Mouse (Mus musculus) liver, embryonic 15.5 days (tissue): Measurements from ENCODE around the gene Prkcg. TPM values are rescaled to one million over a fixed set of nuclear protein-coding genes. Genes with fewer than 3 reads are reported as not detected.
"Not testable (repeated sequence)": the region's sequence is repeated elsewhere in the genome, so short reads cannot be mapped to it uniquely, and the experiment has no call there.

Experiments used
- ATAC-seq: fragments of 200-750 bp; cut with Nextera tagmentation; 2 replicates; pipeline ENCODE4 v1.8.0; 2017; ENCODE audit warnings: moderate number of reproducible peaks, mild to moderate bottlenecking, moderate library complexity; ENCODE audit not compliant: insufficient read depth
- H3K27ac ChIP-seq: fragments of 300-500 bp; sonication (generic); replicated peaks from 2 replicates; pipeline ENCODE4 v1.5.1; 2015; ENCODE audit warnings: mild to moderate bottlenecking, inconsistent platforms
- H3K27me3 ChIP-seq: fragments of 300-500 bp; sonication (generic); 2 replicates; pipeline ENCODE4 v1.6.1; 2015; ENCODE audit warnings: mild to moderate bottlenecking, inconsistent platforms
- H3K36me3 ChIP-seq: fragments of 300-500 bp; sonication (generic); replicated peaks from 2 replicates; pipeline ENCODE4 v1.6.1; 2015; ENCODE audit warnings: moderate library complexity, mild to moderate bottlenecking, inconsistent platforms
- H3K4me1 ChIP-seq: fragments of 300-500 bp; sonication (generic); replicated peaks from 2 replicates; pipeline ENCODE4 v1.6.1; 2015; ENCODE audit warnings: inconsistent platforms
- H3K4me2 ChIP-seq: fragments of 300-500 bp; sonication (generic); 2 replicates; pipeline ENCODE4 v1.6.1; 2015; ENCODE audit warnings: moderate library complexity, mild to moderate bottlenecking, inconsistent platforms
- H3K4me3 ChIP-seq: fragments of 300-500 bp; sonication (generic); replicated peaks from 2 replicates; pipeline ENCODE4 v1.5.1; 2015; ENCODE audit warnings: mild to moderate bottlenecking, inconsistent platforms
- H3K9ac ChIP-seq: fragments of 300-500 bp; sonication (generic); 2 replicates; pipeline ENCODE4 v1.6.1; 2015; ENCODE audit warnings: moderate library complexity, mild to moderate bottlenecking, inconsistent platforms
- H3K9me3 ChIP-seq: fragments of 300-500 bp; sonication (generic); replicated peaks from 2 replicates; pipeline ENCODE4 v1.6.1; 2016; ENCODE audit warnings: inconsistent platforms
- WGBS: fragments of 180-500 bp; shearing (Covaris S2); methylation state at CpG from one replicate; pipeline ENCODE4 v1.1.7; 2015; ENCODE audit warnings: mixed read lengths; ENCODE audit not compliant: insufficient replicate concordance; 5-methylcytosine and 5-hydroxymethylcytosine counted together
- polyA plus RNA-seq: library from polyadenylated mRNA; unstranded; fragments of >200 nt; fragmentation: Nextera tagmentation; extraction: Ambion mirVana; gene quantifications from 2 replicates; pipeline ENCODE4 v1.2.1, GENCODE M21; 2015

The Prkcg gene
- polyA plus RNA-seq, 1 experiment from 2014 or later = not detected

GRCm38 (mm10) chr7:3291197-3291596, 2.2 kb downstream of the Prkcg start:
- H3K4me3 ChIP-seq = peak overlapping the region; percentile 50
- 0 out of 2 replicates have a peak overlapping the region, but pooled peaks have one; percentile 22 for H3K9ac ChIP-seq
- no peak for ATAC-seq
- 0 out of 2 replicates have a peak, but pooled peaks cover 5% of the 10 kb centered on the region for H3K36me3 ChIP-seq
- H3K4me1 ChIP-seq = peaks cover 41% of the 10 kb centered on the region
- peak overlapping the region; percentile 42; the same call in 1 of the 2 replicates for H3K27ac ChIP-seq
- peak overlapping the region; percentile 67 for H3K4me2 ChIP-seq
- WGBS = 48% methylated on average over 6 of the region's 6 CpGs
- no peaks in the 10 kb centered on the region for H3K27me3 ChIP-seq
- H3K9me3 ChIP-seq = no peaks in the 10 kb centered on the region

GRCm38 (mm10) chr7:3291764-3292163, 2.8 kb downstream of the Prkcg start:
- no peaks in the 10 kb centered on the region for H3K27me3 ChIP-seq
- no peaks in the 10 kb centered on the region for H3K9me3 ChIP-seq
- H3K27ac ChIP-seq = peak overlapping the region; percentile 45
- H3K4me1 ChIP-seq = peaks cover 41% of the 10 kb centered on the region
- 60% methylated on average over 3 of the region's 3 CpGs for WGBS
- peak overlapping the region; percentile 67 for H3K4me2 ChIP-seq
- H3K9ac ChIP-seq = no peak overlapping the region
- no peak for ATAC-seq
- H3K4me3 ChIP-seq = peak overlapping the region; percentile 50
- H3K36me3 ChIP-seq = peaks cover 8% of the 10 kb centered on the region

GRCm38 (mm10) chr7:3292271-3292670, 3.3 kb downstream of the Prkcg start:
- peak overlapping the region; percentile 67 for H3K4me2 ChIP-seq
- ATAC-seq, H3K9me3 ChIP-seq, H3K9ac ChIP-seq, H3K27me3 ChIP-seq: not testable (repeated sequence)
- H3K4me1 ChIP-seq = peaks cover 41% of the 10 kb centered on the region
- 0 out of 2 replicates have a peak overlapping the region, but pooled peaks have one; percentile 50 for H3K4me3 ChIP-seq
- 59% methylated on average over 11 of the region's 12 CpGs for WGBS
- peaks cover 13% of the 10 kb centered on the region for H3K36me3 ChIP-seq
- H3K27ac ChIP-seq = peak overlapping the region; percentile 45

- Histone ChIP-seq H3K36me3 (peaks cover 18% of the 10 kb centered on the region), H3K27ac (peak overlapping the region; percentile 45), H3K4me3 (peak overlapping the region; percentile 52), H3K9me3 (no peaks in the 10 kb centered on the region), H3K27me3 (no peaks in the 10 kb centered on the region), H3K4me2 (peak overlapping the region; percentile 67), H3K9ac (peak overlapping the region; percentile 42), H3K4me1 (peaks cover 41% of the 10 kb centered on the region)
- WGBS = 1% methylated on average over 14 of the region's 14 CpGs
- ATAC-seq = peak; percentile 72
Measured at GRCm38 (mm10) chr7:3292791-3293190, 3.8 kb downstream of the Prkcg start.

GRCm38 (mm10) chr7:3294794-3295193, 5.8 kb downstream of the Prkcg start:
- ATAC-seq = no peak
- H3K4me2 ChIP-seq = 0 out of 2 replicates have a peak overlapping the region, but pooled peaks have one; percentile 15
- H3K27ac ChIP-seq = peak overlapping the region; percentile 55
- H3K27me3 ChIP-seq = no peaks in the 10 kb centered on the region
- peaks cover 26% of the 10 kb centered on the region for H3K36me3 ChIP-seq
- no peak overlapping the region for H3K9ac ChIP-seq
- peaks cover 33% of the 10 kb centered on the region for H3K4me1 ChIP-seq
- no peak overlapping the region for H3K4me3 ChIP-seq
- no peaks in the 10 kb centered on the region for H3K9me3 ChIP-seq
- 50% methylated on average over 1 of the region's 1 CpGs for WGBS

GRCm38 (mm10) chr7:3295321-3296110, 6.5 kb downstream of the Prkcg start:
- Histone ChIP-seq H3K27me3 (peaks cover under 1% of the 10 kb centered on the region; the same call in 1 of the 2 replicates), H3K4me2 (0 out of 2 replicates have a peak overlapping the region, but pooled peaks have one; percentile 15), H3K27ac (peak overlapping the region; percentile 55), H3K4me3 (no peak overlapping the region), H3K36me3 (peaks cover 27% of the 10 kb centered on the region), H3K9me3 (no peaks in the 10 kb centered on the region), H3K4me1 (peaks cover 27% of the 10 kb centered on the region), H3K9ac (no peak overlapping the region)
- ATAC-seq = no peak
- WGBS = 25% methylated on average over 5 of the region's 5 CpGs

- Histone ChIP-seq H3K4me2 (no peak overlapping the region), H3K27me3 (peaks cover 12% of the 10 kb centered on the region), H3K9me3 (no peaks in the 10 kb centered on the region), H3K36me3 (peaks cover 27% of the 10 kb centered on the region), H3K4me1 (peaks cover 25% of the 10 kb centered on the region), H3K27ac (no peak overlapping the region), H3K9ac (no peak overlapping the region), H3K4me3 (no peak overlapping the region)
- WGBS = 78% methylated on average over 16 of the region's 16 CpGs
- ATAC-seq = no peak
Measured at GRCm38 (mm10) chr7:3296711-3297110, 7.7 kb downstream of the Prkcg start.

GRCm38 (mm10) chr7:3299941-3300617, 11.1 kb downstream of the Prkcg start:
- H3K9me3 ChIP-seq = no peaks in the 10 kb centered on the region
- ATAC-seq = no peak
- H3K4me1 ChIP-seq = peaks cover 28% of the 10 kb centered on the region
- WGBS = 35% methylated on average over 7 of the region's 7 CpGs
- no peak overlapping the region for H3K4me3 ChIP-seq
- H3K4me2 ChIP-seq = no peak overlapping the region
- H3K36me3 ChIP-seq = peaks cover 22% of the 10 kb centered on the region
- no peak overlapping the region for H3K27ac ChIP-seq
- H3K9ac ChIP-seq = no peak overlapping the region
- H3K27me3 ChIP-seq = peaks cover 46% of the 10 kb centered on the region

- H3K9me3 ChIP-seq = no peaks in the 10 kb centered on the region
- peaks cover 22% of the 10 kb centered on the region for H3K36me3 ChIP-seq
- no peak overlapping the region for H3K9ac ChIP-seq
- no peak overlapping the region for H3K4me3 ChIP-seq
- H3K27me3 ChIP-seq = peaks cover 56% of the 10 kb centered on the region
- H3K4me1 ChIP-seq = peaks cover 23% of the 10 kb centered on the region
- no peak overlapping the region for H3K4me2 ChIP-seq
- WGBS = 52% methylated on average over 8 of the region's 8 CpGs
- ATAC-seq = no peak
- H3K27ac ChIP-seq = no peak overlapping the region
Measured at GRCm38 (mm10) chr7:3300891-3301627, 12.1 kb downstream of the Prkcg start.

GRCm38 (mm10) chr7:3301628-3302555, 12.9 kb downstream of the Prkcg start:
- WGBS = 4% methylated on average over 33 of the region's 33 CpGs
- H3K36me3 ChIP-seq = peaks cover 17% of the 10 kb centered on the region
- H3K4me2 ChIP-seq = peak overlapping the region; percentile 59
- no peaks in the 10 kb centered on the region for H3K9me3 ChIP-seq
- H3K27ac ChIP-seq = no peak overlapping the region
- H3K4me1 ChIP-seq = peaks cover 23% of the 10 kb centered on the region
- no peak for ATAC-seq
- no peak overlapping the region for H3K9ac ChIP-seq
- H3K27me3 ChIP-seq = peaks cover 61% of the 10 kb centered on the region
- H3K4me3 ChIP-seq = peak overlapping the region; percentile 21; the same call in 1 of the 2 replicates
